In genomic region chr1:180256138-180256674, GRCm38 (mm10) we compare ENCODE assay signal across 8 mouse cellular contexts. TPM values are rescaled to one million over a fixed set of nuclear protein-coding genes. Genes with fewer than 3 reads are reported as not detected.
A peak's percentile ranks its signal among the peaks of the same experiment; 100 is the strongest.
DNase-seq lines count a peak whose midpoint lies in the region; TF ChIP-seq lines count a peak whose summit lies in the region.

No protein-coding gene starts in this region.

- peaks cover 3% of the 10 kb centered on the region; the same call in 1 of the 2 replicates for H3K9me3 ChIP-seq in megakaryocyte, embryonic 14.5 days

- DNase-seq in WW6 (ENCODE audit: low read depth, low spot score), result peak; percentile 83
- peak; percentile 88 to 95 for DNase-seq in cerebellum, postnatal 4 days (ENCODE audit: low spot score in 2 of 2)
- DNase-seq in gastrocnemius, adult 2 months, result peak; percentile 98
- peak; percentile 71 for DNase-seq in hindlimb bud, embryonic 11.5 days (ENCODE audit: extremely low spot score, low read depth, low spot score)
- peak; percentile 88 to 91 for DNase-seq in left cerebral cortex, adult 8-10 months (ENCODE audit: low spot score in 2 of 2)
- DNase-seq in right cerebral cortex, postnatal 10 days (ENCODE audit: low spot score in 2 of 2), result peak; percentile 95 to 97
- DNase-seq in urinary bladder, postnatal 25 days (ENCODE audit: low spot score), result peak; percentile 100

- peaks cover 83% of the 10 kb centered on the region for H3K4me1 ChIP-seq in megakaryocyte, embryonic 14.5 days

- intact Hi-C loops in gastrocnemius, adult 2 months (cut with DNase I), result no loop called here

- TF ChIP-seq CTCF in gastrocnemius, adult 2 months (IDR thresholded peaks at IDR 0.05), result 0 out of 2 replicates have a peak, but pooled peaks have one; percentile 0

- peak overlapping the region; percentile 94 for H3K4me3 ChIP-seq in gastrocnemius, adult 2 months
- peak overlapping the region; percentile 96 for H3K4me3 ChIP-seq in megakaryocyte, embryonic 14.5 days (replicated peaks)

- H3K27ac ChIP-seq in gastrocnemius, adult 2 months, result peak overlapping the region; percentile 95

- peaks cover 25% of the 10 kb centered on the region for H3K36me3 ChIP-seq in megakaryocyte, embryonic 14.5 days (replicated peaks; ENCODE audit: low read length)

- no peaks in the 10 kb centered on the region for H3K27me3 ChIP-seq in megakaryocyte, embryonic 14.5 days (replicated peaks)

RNA-seq across cellular contexts. Expression of gene Psen2, which starts 7.0 kb away (rescaled TPM):
- total RNA-seq in gastrocnemius, adult 2 months (2021), result 1 to 10 TPM; 7.8 to 9.5 TPM
- total RNA-seq in left cerebral cortex, adult 8-10 months (2022), result 10 to 100 TPM; 19.5 to 21.7 (median 20.9) TPM
- polyA plus RNA-seq in megakaryocyte, embryonic 14.5 days (2012; ENCODE audit: insufficient read depth, low replicate concordance), result 36.6 and 38.6 TPM in 2 replicates

RNA-seq across cellular contexts. Expression of gene Coq8a, which starts 56.8 kb away (rescaled TPM):
- total RNA-seq in gastrocnemius, adult 2 months (2021), result 1,000 to 10,000 TPM in 1 of 2 experiments, 100 to 1,000 TPM in 1; 633 to 1,638 TPM
- 10 to 100 TPM; 59.6 to 79.0 (median 61.8) TPM for total RNA-seq in left cerebral cortex, adult 8-10 months (2022)
- 3.1 and 3.4 TPM in 2 replicates for polyA plus RNA-seq in megakaryocyte, embryonic 14.5 days (2012; ENCODE audit: insufficient read depth, low replicate concordance)

Comparison
In these comparisons a context has a peak if more than half of its experiments do, and no peak if none do; other contexts are left out.
1. Peak in every context shown above with its lines: DNase-seq, H3K4me3 ChIP-seq and H3K27ac ChIP-seq.
2. RNA of gene Coq8a, which starts 56.8 kb away (total RNA-seq): 633 to 1,638 TPM in gastrocnemius, adult 2 months; 59.6 to 79.0 TPM in left cerebral cortex, adult 8-10 months; every median in the first group is over 4 times any median in the second.